Mouse (Mus musculus): Measurements from ENCODE around the gene Jmjd6. TPM values are rescaled to one million over a fixed set of nuclear protein-coding genes. Genes with fewer than 3 reads are reported as not detected.
A peak's percentile ranks its signal among the peaks of the same experiment; 100 is the strongest.

Gene Jmjd6
- polyA plus RNA-seq, 1 experiment from 2014 or later, result 54.1 TPM

- no peak overlapping the region for H3K4me3 ChIP-seq (replicated peaks; ENCODE audit: low read depth, low read length)
- TF ChIP-seq CTCF (IDR thresholded peaks at IDR 0.05; ENCODE audit: low read depth), result no peak
- H3K36me3 ChIP-seq (ENCODE audit: insufficient read depth, low read length), result peaks cover 53% of the 10 kb centered on the region
- ATAC-seq (replicated peaks; ENCODE audit: low FRiP score, low read depth), result no peak
- no peaks in the 10 kb centered on the region for H3K9me3 ChIP-seq (replicated peaks; ENCODE audit: low read length)
- DNase-seq (ENCODE audit: low spot score), result no peak
- H3K9ac ChIP-seq (ENCODE audit: low read depth, low read length), result no peak overlapping the region
- WGBS, result 72% methylated on average over 7 of the region's 7 CpGs
- no peak overlapping the region for H3K27ac ChIP-seq
- H3K4me1 ChIP-seq (replicated peaks; ENCODE audit: insufficient read depth, low read length), result peaks cover 27% of the 10 kb centered on the region
- no peak overlapping the region for H3K4me2 ChIP-seq (ENCODE audit: low read length)
- no peaks in the 10 kb centered on the region for H3K27me3 ChIP-seq (ENCODE audit: insufficient read depth, low read length)
These were observed 3.6 kb downstream of the Jmjd6 start for GRCm38 (mm10) chr11:116839601-116840000.

GRCm38 (mm10) chr11:116838936-116839335 is 4.3 kb downstream of the Jmjd6 start:
- ATAC-seq (replicated peaks; ENCODE audit: low FRiP score, low read depth), result no peak
- peaks cover 59% of the 10 kb centered on the region for H3K36me3 ChIP-seq (ENCODE audit: insufficient read depth, low read length)
- no peak overlapping the region for H3K9ac ChIP-seq (ENCODE audit: low read depth, low read length)
- no peak overlapping the region for H3K4me3 ChIP-seq (replicated peaks; ENCODE audit: low read depth, low read length)
- TF ChIP-seq CTCF (IDR thresholded peaks at IDR 0.05; ENCODE audit: low read depth), result peak; percentile 35; the same call in 1 of the 2 replicates
- no peak overlapping the region for H3K4me2 ChIP-seq (ENCODE audit: low read length)
- no peak overlapping the region for H3K27ac ChIP-seq
- H3K4me1 ChIP-seq (replicated peaks; ENCODE audit: insufficient read depth, low read length), result peaks cover 22% of the 10 kb centered on the region
- 71% methylated on average over 14 of the region's 14 CpGs for WGBS
- no peak for DNase-seq (ENCODE audit: low spot score)
- H3K27me3 ChIP-seq (ENCODE audit: insufficient read depth, low read length), result no peaks in the 10 kb centered on the region
- no peaks in the 10 kb centered on the region for H3K9me3 ChIP-seq (replicated peaks; ENCODE audit: low read length)

- 90% methylated on average over 10 of the region's 10 CpGs for WGBS
- ATAC-seq (replicated peaks; ENCODE audit: low FRiP score, low read depth) (no peak), DNase-seq (ENCODE audit: low spot score) (no peak)
- Histone ChIP-seq H3K9me3 (replicated peaks; ENCODE audit: low read length) (no peaks in the 10 kb centered on the region), H3K36me3 (ENCODE audit: insufficient read depth, low read length) (peaks cover 62% of the 10 kb centered on the region), H3K27ac (no peak overlapping the region), H3K4me1 (replicated peaks; ENCODE audit: insufficient read depth, low read length) (peaks cover 22% of the 10 kb centered on the region), H3K9ac (ENCODE audit: low read depth, low read length) (no peak overlapping the region), H3K27me3 (ENCODE audit: insufficient read depth, low read length) (no peaks in the 10 kb centered on the region), H3K4me2 (ENCODE audit: low read length) (no peak overlapping the region), H3K4me3 (replicated peaks; ENCODE audit: low read depth, low read length) (no peak overlapping the region)
- TF ChIP-seq CTCF (IDR thresholded peaks at IDR 0.05; ENCODE audit: low read depth), result no peak; the same call in 1 of the 2 replicates
These were observed 5.8 kb downstream of the Jmjd6 start for GRCm38 (mm10) chr11:116837441-116837840.

DNA sequence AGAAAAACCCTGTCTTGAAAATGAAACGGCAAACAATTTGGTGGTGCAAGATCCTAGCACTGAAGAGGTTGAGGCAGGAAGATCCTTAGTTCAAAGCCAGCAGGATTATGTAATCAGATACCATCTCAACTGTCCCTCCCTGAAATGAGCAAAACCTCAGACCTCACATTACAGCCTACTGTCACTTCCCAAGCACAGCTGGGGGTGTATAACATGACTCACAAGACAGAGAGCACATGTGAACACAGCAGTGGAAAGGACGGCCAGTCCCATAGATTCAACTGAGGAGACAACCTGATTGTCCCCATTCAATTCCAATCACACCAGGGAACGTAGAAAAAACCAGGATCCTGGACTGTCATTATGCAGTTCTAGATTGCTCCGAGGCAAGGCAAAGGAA is 7.0 kb downstream of the Jmjd6 start:
- 87% methylated on average over 4 of the region's 4 CpGs for WGBS
- TF ChIP-seq CTCF (IDR thresholded peaks at IDR 0.05; ENCODE audit: low read depth), result no peak
- Histone ChIP-seq H3K4me1 (replicated peaks; ENCODE audit: insufficient read depth, low read length) (peaks cover 17% of the 10 kb centered on the region), H3K9me3 (replicated peaks; ENCODE audit: low read length) (no peaks in the 10 kb centered on the region), H3K27ac (no peak overlapping the region), H3K4me2 (ENCODE audit: low read length) (no peak overlapping the region), H3K27me3 (ENCODE audit: insufficient read depth, low read length) (no peaks in the 10 kb centered on the region), H3K36me3 (ENCODE audit: insufficient read depth, low read length) (peaks cover 62% of the 10 kb centered on the region), H3K4me3 (replicated peaks; ENCODE audit: low read depth, low read length) (no peak overlapping the region), H3K9ac (ENCODE audit: low read depth, low read length) (no peak overlapping the region)
- no peak for DNase-seq (ENCODE audit: low spot score)
- no peak for ATAC-seq (replicated peaks; ENCODE audit: low FRiP score, low read depth)

GRCm38 (mm10) chr11:116834954-116835353 is 8.3 kb downstream of the Jmjd6 start:
- no peak overlapping the region for H3K4me3 ChIP-seq (replicated peaks; ENCODE audit: low read depth, low read length)
- 93% methylated on average over 1 of the region's 1 CpGs for WGBS
- no peaks in the 10 kb centered on the region for H3K9me3 ChIP-seq (replicated peaks; ENCODE audit: low read length)
- no peak for ATAC-seq (replicated peaks; ENCODE audit: low FRiP score, low read depth)
- peaks cover 50% of the 10 kb centered on the region for H3K36me3 ChIP-seq (ENCODE audit: insufficient read depth, low read length)
- no peak for TF ChIP-seq CTCF (IDR thresholded peaks at IDR 0.05; ENCODE audit: low read depth)
- H3K9ac ChIP-seq (ENCODE audit: low read depth, low read length), result no peak overlapping the region
- peaks cover 4% of the 10 kb centered on the region; the same call in 1 of the 2 replicates for H3K4me1 ChIP-seq (replicated peaks; ENCODE audit: insufficient read depth, low read length)
- H3K27me3 ChIP-seq (ENCODE audit: insufficient read depth, low read length), result no peaks in the 10 kb centered on the region
- no peak for DNase-seq (ENCODE audit: low spot score)
- no peak overlapping the region for H3K4me2 ChIP-seq (ENCODE audit: low read length)
- H3K27ac ChIP-seq, result no peak overlapping the region

DNA sequence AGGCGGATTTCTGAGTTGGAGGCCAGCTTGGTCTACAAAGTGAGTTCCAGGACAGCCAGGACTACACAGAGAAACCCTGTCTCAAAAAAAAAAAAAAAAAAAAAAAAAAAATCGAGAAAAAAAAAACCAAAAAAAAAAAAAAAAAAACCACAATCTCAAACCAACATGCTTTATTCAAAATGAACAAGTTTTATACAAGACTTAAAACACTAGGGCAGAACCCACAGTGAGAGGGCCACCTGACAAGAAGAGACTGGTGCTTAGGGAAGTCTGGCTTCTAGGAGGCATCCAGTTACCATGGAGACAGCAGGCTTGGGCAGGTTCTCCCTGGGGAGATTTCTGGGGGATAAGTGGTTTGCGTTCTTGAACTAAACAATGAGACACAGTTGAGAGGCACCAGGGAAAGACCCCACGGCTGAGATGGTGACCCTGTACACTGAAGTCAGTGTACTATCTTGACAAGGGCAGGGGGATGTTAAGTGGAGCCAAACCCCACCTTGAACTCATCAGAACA is 11.0 kb downstream of the Jmjd6 start:
- H3K27ac ChIP-seq, result no peak overlapping the region
- DNase-seq (ENCODE audit: low spot score), result no peak
- peaks cover 3% of the 10 kb centered on the region; the same call in 1 of the 2 replicates for H3K4me1 ChIP-seq (replicated peaks; ENCODE audit: insufficient read depth, low read length)
- H3K9ac ChIP-seq (ENCODE audit: low read depth, low read length), result no peak overlapping the region
- no peak for ATAC-seq (replicated peaks; ENCODE audit: low FRiP score, low read depth)
- 43% methylated on average over 4 of the region's 4 CpGs for WGBS
- no peaks in the 10 kb centered on the region for H3K27me3 ChIP-seq (ENCODE audit: insufficient read depth, low read length)
- no peaks in the 10 kb centered on the region for H3K9me3 ChIP-seq (replicated peaks; ENCODE audit: low read length)
- H3K36me3 ChIP-seq (ENCODE audit: insufficient read depth, low read length), result peaks cover 30% of the 10 kb centered on the region
- no peak for TF ChIP-seq CTCF (IDR thresholded peaks at IDR 0.05; ENCODE audit: low read depth)
- no peak overlapping the region for H3K4me3 ChIP-seq (replicated peaks; ENCODE audit: low read depth, low read length)
- no peak overlapping the region for H3K4me2 ChIP-seq (ENCODE audit: low read length)

Data from kidney, postnatal 0 days (tissue).